Mouse (Mus musculus) C2C12 (cell line): ENCODE results near the gene Nkx2-3.

ENCODE experiments used
- CEBPB ChIP-seq: IDR thresholded peaks from one replicate; pipeline ENCODE4 v1.6.1; 2011; ENCODE audit warnings: low read depth, mild to moderate bottlenecking, control low read depth, moderate library complexity
- CTCF ChIP-seq: IDR thresholded peaks from one replicate; pipeline ENCODE4 v1.5.1; 2011; ENCODE audit not compliant: control insufficient read depth, insufficient read depth, insufficient read length
- FOSL1 ChIP-seq: IDR thresholded peaks from one replicate; pipeline ENCODE4 v1.8.0; 2011; ENCODE audit warnings: mild to moderate bottlenecking, low read length; ENCODE audit not compliant: poor library complexity, insufficient read depth, severe bottlenecking
- MAX ChIP-seq: IDR thresholded peaks from one replicate; pipeline ENCODE4 v1.6.1; 2011; ENCODE audit warnings: mild to moderate bottlenecking, control low read depth
- MYOD1 ChIP-seq: IDR thresholded peaks from one replicate; pipeline ENCODE4 v1.6.1; 2011; ENCODE audit warnings: low read depth; ENCODE audit not compliant: control insufficient read depth, insufficient read length
- MYOG ChIP-seq: IDR thresholded peaks from one replicate; pipeline ENCODE4 v1.6.1; 2011; ENCODE audit not compliant: control insufficient read depth, insufficient read length; ENCODE audit errors: extremely low read depth
- USF1 ChIP-seq: IDR thresholded peaks from one replicate; pipeline ENCODE4 v1.6.1; 2011; ENCODE audit warnings: low read depth, mild to moderate bottlenecking, control low read depth, moderate library complexity

- TF ChIP-seq FOSL1 (no peak), CTCF (no peak), MAX (no peak), MYOG (no peak), CEBPB (no peak), USF1 (no peak), MYOD1 (no peak)
Measured at GRCm38 (mm10) chr19:43599776-43600544, 12.2 kb upstream of the Nkx2-3 start.
